Mouse (Mus musculus) left cerebral cortex, adult 2 months (tissue): Measurements from ENCODE around the gene Reps2. TPM values are rescaled to one million over a fixed set of nuclear protein-coding genes. Genes with fewer than 3 reads are reported as not detected.

Experiments
- DNase-seq, 2 experiments: peaks; one replicate each; pipeline ENCODE4 v3.0.0; 2021 to 2022; ENCODE audit warnings: low spot score in 2 of 2, mixed read lengths in 1 of 2; ENCODE audit errors: extremely low spot score in 1 of 2
- H3K27ac ChIP-seq: fragments of 200-600 bp; 2 replicates; pipeline ENCODE4 v1.8.1; 2022
- H3K4me3 ChIP-seq: fragments of 200-600 bp; 2 replicates; pipeline ENCODE4 v1.8.1; 2022
- CTCF ChIP-seq: fragments of 200-600 bp; IDR thresholded peaks from 2 replicates; pipeline ENCODE4 v1.8.1; 2022; ENCODE audit warnings: antibody characterized with exemption, mild to moderate bottlenecking, moderate library complexity
- intact Hi-C: fragments of 180-260 bp; cut with DNase I; formaldehyde crosslinking; loops from one replicate; pipeline ENCODE4 v1.15.1; 2025
- long read RNA-seq, 2 experiments: library from polyadenylated mRNA; stranded (forward); transcript quantifications; one replicate each; pipeline ENCODE4 v2.0.0; 2021; ENCODE audit warnings: borderline mapping rate in 2 of 2
- total RNA-seq, 2 experiments: library from RNA; stranded (reverse); gene quantifications; 2 replicates each; pipeline ENCODE4 v1.2.3; 2021

Reps2 gene
- 100 to 1,000 TPM; 147 to 153 TPM for total RNA-seq
- long read RNA-seq, experiment 1, full-length matches to known transcripts, result 13 of 157 reads
- long read RNA-seq, experiment 1, partial matches to known transcripts, result 21 of 157 reads
- long read RNA-seq, experiment 1, other reads (novel, unspliced or antisense), result 123 of 157 reads
- long read RNA-seq, experiment 2, full-length matches to known transcripts, result 13 of 116 reads
- long read RNA-seq, experiment 2, partial matches to known transcripts, result 9 of 116 reads
- long read RNA-seq, experiment 2, other reads (novel, unspliced or antisense), result 94 of 116 reads

GRCm38 (mm10) chrX:162643091-162643788 lies at the start of gene Reps2:
Gene Reps2, minus strand, starts transcription at chrX:162643649.
- Histone ChIP-seq H3K27ac (peak within 1 kb of the TSS; percentile 87), H3K4me3 (peak within 1 kb of the TSS; percentile 65)
- intact Hi-C loops, result loop anchor here (5.0 kb wide), 3 partner anchors 91 to 121 kb away; no protein-coding TSS in a partner anchor
- no peak for TF ChIP-seq CTCF
- DNase-seq, result peak; percentile 72 to 84

GRCm38 (mm10) chrX:162691272-162691671 lies 47.8 kb upstream of the Reps2 start:
- intact Hi-C loops, result no loop called here
- no peak for TF ChIP-seq CTCF
- no peak overlapping the region for H3K27ac ChIP-seq
- DNase-seq, result no peak
- no peak overlapping the region for H3K4me3 ChIP-seq

- no peak for DNase-seq
- intact Hi-C loops, result no loop called here
- no peak overlapping the region for H3K4me3 ChIP-seq
- no peak for TF ChIP-seq CTCF
- H3K27ac ChIP-seq, result no peak overlapping the region
Observed at GRCm38 (mm10) chrX:162685394-162685793, 41.9 kb upstream of the Reps2 start.

- no peak for DNase-seq
- Histone ChIP-seq H3K27ac (no peak overlapping the region), H3K4me3 (no peak overlapping the region)
- intact Hi-C loops, result no loop called here
- no peak for TF ChIP-seq CTCF
Observed at GRCm38 (mm10) chrX:162679506-162679905, 36.1 kb upstream of the Reps2 start.

GRCm38 (mm10) chrX:162678820-162679219 lies 35.4 kb upstream of the Reps2 start:
- no peak for DNase-seq
- intact Hi-C loops, result no loop called here
- H3K27ac ChIP-seq, result no peak overlapping the region
- no peak for TF ChIP-seq CTCF
- H3K4me3 ChIP-seq, result no peak overlapping the region

GRCm38 (mm10) chrX:162666166-162666565 lies 22.7 kb upstream of the Reps2 start:
- Histone ChIP-seq H3K27ac (no peak overlapping the region), H3K4me3 (no peak overlapping the region)
- TF ChIP-seq CTCF, result no peak
- DNase-seq, result no peak
- intact Hi-C loops, result no loop called here

- no peak for DNase-seq
- Histone ChIP-seq H3K27ac (no peak overlapping the region), H3K4me3 (no peak overlapping the region)
- no peak for TF ChIP-seq CTCF
- intact Hi-C loops, result no loop called here
Observed at GRCm38 (mm10) chrX:162660182-162660581, 16.7 kb upstream of the Reps2 start.

GRCm38 (mm10) chrX:162653518-162653917 lies 10.1 kb upstream of the Reps2 start:
- intact Hi-C loops, result no loop called here
- no peak for DNase-seq
- no peak for TF ChIP-seq CTCF
- Histone ChIP-seq H3K4me3 (no peak overlapping the region), H3K27ac (no peak overlapping the region)

- no peak for TF ChIP-seq CTCF
- DNase-seq, result no peak
- Histone ChIP-seq H3K4me3 (no peak overlapping the region), H3K27ac (no peak overlapping the region)
- intact Hi-C loops, result no loop called here
Observed at GRCm38 (mm10) chrX:162652445-162652844, 9.0 kb upstream of the Reps2 start.

- intact Hi-C loops, result no loop called here
- no peak overlapping the region for H3K27ac ChIP-seq
- DNase-seq, result no peak
- TF ChIP-seq CTCF, result no peak
- H3K4me3 ChIP-seq, result no peak overlapping the region
Observed at GRCm38 (mm10) chrX:162651125-162651524, 7.7 kb upstream of the Reps2 start.

- H3K27ac ChIP-seq, result no peak overlapping the region
- intact Hi-C loops, result loop anchor here (5.0 kb wide), 3 partner anchors 91 to 121 kb away; no protein-coding TSS in a partner anchor
- peak overlapping the region; percentile 65 for H3K4me3 ChIP-seq
- DNase-seq, result no peak
- TF ChIP-seq CTCF, result no peak
Observed at GRCm38 (mm10) chrX:162643789-162644092, 292 bp upstream of the Reps2 start.

GRCm38 (mm10) chrX:162642402-162643090 lies 903 bp downstream of the Reps2 start:
- H3K4me3 ChIP-seq, result peak overlapping the region; percentile 65
- no peak for DNase-seq
- intact Hi-C loops, result loop anchor here (5.0 kb wide), 3 partner anchors 90 to 120 kb away; no protein-coding TSS in a partner anchor
- no peak for TF ChIP-seq CTCF
- H3K27ac ChIP-seq, result peak overlapping the region; percentile 87
